Mouse (Mus musculus) urinary bladder, postnatal 4 days (tissue): Measurements from ENCODE around the gene Tmeff2.

Source experiments
- DNase-seq, 2 experiments: peaks; one replicate each; pipeline ENCODE4 v3.0.0; 2021 to 2022; ENCODE audit warnings: low spot score in 2 of 2

Gene Tmeff2

DNA sequence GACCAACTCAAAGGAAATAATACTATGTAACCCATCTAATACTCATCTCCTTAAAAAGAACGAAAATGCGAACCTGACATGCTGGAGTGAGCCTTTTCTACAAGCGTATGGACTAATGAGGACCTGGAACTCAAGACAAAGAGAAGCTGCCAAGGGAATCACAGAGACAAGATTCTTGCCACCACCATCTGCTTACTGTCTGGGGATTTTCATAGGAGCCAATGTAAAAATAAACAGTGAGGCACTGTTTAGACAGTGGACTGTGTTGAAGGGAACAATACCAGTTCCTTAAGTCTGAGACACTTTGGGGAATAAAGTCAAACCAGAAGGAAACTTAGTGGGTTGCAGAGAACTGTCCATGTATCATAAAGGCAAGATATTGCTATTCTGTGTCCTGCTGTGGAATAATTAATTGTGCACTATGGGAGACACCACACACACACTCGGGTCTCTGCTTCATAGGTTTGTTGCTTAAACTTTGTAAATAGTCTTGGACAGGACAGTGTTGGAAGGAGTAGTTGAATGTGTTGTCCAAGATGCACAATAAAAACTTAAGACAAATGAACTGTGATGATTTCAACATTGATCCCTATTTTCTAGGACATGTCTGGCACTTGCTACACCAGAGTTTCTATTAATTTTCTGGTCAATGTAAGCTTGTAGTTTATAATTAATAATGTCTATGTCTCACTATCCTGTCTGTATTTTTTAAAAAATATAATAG, 79.1 kb downstream of the Tmeff2 start:
- DNase-seq, result no peak

DNA sequence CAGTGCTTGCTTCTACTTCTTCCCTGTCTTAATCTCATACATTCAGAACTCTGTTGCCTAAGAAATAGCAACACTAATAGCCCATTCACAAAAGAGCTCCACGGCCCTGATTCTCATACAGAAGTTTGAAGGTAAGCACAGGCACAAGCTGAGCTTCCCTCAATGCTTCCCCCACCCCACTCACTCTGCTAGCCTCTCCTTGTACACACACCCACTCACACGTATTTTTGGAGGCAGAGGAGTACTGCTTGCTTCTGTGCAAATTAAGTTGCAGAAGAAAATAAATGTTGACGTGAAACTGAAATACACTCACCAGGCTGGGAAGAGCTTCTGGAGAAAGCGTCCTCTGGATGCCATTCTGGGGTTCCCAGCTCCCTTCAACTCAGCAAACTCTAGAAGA, 80.1 kb downstream of the Tmeff2 start:
- no peak for DNase-seq

GRCm38 (mm10) chr1:50981151-50981828, 80.8 kb downstream of the Tmeff2 start:
- no peak for DNase-seq

GRCm38 (mm10) chr1:50990661-50991060, 90.2 kb downstream of the Tmeff2 start:
- no peak for DNase-seq

DNA sequence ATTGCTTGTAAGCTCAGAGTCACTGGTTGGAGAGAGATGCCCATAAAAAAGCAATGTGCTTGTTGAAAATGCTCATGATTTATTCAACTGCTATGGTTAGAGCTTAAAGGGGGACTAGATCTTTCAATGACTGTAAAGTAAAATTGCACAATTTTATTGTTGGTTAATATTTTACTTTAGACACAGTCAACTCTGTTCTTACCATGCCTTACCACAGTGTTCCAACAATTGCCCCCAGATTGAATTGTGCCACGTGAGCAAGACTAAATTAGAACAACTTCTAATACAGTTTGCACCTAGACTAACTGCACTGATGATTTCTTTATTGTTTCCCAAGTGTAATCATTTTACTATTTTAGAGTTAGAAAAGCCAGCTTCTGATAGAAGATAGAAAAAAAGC, 94.1 kb downstream of the Tmeff2 start:
- DNase-seq, result no peak

- DNase-seq, result no peak
Measured at GRCm38 (mm10) chr1:50999793-51000192, 99.3 kb downstream of the Tmeff2 start.

DNA sequence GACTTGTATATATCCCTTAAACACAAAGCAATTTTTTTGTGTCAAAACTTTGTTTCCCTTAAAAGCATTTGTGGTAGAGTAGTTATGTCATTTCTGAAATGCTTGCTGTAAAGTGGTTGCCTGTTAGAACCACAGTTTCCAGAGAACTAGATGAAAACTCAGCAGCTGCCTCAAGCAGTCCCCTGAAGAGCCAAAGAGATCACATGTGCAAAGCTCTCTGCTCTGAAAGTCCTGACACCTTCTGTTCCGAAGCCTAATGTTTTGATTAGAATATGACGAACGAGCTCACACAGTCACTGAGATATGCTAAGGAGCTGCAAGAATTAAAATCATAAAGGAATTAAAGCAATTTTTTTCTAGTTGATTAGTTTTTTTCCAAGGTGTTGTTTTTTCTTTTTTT, 107.9 kb downstream of the Tmeff2 start:
- DNase-seq, result no peak

- DNase-seq, result no peak
Measured at GRCm38 (mm10) chr1:51040249-51040648, 139.8 kb downstream of the Tmeff2 start.

DNA sequence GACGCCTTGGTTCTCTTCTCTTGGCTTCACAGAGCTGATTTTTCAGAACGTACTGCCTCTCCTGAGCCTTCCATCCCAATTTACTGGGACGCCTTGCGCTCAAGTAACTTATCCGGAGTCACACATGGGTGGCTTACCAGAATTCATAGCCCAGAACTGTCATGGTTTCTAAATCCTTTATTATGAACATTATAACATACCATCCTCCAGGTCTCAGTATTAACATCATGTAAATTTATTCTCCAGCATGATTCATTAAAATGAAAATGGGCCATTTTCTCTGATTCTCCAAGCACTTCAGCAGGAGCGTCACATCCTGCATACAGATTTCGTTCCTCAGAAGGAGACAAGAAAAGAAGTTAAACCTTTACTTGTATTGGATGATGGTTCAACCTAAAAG, 144.4 kb downstream of the Tmeff2 start:
- DNase-seq, result no peak

DNA sequence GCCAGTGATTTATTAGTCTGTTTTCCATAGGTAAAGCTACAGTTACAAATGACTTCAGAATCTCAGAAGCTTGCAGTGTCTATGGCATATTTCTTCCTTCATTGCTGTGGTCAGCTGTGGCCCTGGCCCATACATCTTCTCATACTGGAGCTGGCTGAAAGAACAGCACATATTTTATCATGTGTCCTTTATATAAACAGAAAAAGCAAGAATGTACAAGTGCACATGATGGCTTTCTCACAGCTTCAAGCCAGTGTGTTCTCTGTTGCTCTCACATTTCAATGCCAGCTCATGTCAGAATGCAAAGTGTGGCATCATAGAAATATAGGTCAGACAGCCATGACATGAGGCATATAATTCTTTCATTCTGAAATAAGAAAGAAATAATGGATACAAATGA, 164.1 kb downstream of the Tmeff2 start:
- DNase-seq, result no peak

DNA sequence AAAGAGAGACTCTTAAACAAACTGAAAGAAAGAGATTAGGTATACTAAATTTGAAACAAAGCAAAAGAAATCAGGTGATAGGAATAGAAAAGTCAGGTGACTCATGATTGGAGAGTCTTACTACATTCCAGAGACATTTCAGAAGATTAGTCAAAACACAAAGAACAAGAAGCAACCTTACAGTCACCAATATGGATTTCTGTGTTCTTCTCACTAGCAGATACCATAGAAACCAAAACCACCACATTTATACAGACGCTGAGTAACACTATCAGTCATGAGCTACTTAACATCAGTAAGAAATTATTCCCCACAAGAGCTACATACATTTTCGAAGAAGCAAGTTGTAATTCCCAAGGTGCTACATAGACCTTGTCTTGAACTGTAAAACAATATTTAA, 165.2 kb downstream of the Tmeff2 start:
- no peak for DNase-seq

GRCm38 (mm10) chr1:51068814-51069213, 168.4 kb downstream of the Tmeff2 start:
- no peak for DNase-seq

- DNase-seq, result no peak
Measured at GRCm38 (mm10) chr1:51069288-51069687, 168.8 kb downstream of the Tmeff2 start.

- DNase-seq, result no peak
Measured at GRCm38 (mm10) chr1:51074076-51074475, 173.6 kb downstream of the Tmeff2 start.

DNA sequence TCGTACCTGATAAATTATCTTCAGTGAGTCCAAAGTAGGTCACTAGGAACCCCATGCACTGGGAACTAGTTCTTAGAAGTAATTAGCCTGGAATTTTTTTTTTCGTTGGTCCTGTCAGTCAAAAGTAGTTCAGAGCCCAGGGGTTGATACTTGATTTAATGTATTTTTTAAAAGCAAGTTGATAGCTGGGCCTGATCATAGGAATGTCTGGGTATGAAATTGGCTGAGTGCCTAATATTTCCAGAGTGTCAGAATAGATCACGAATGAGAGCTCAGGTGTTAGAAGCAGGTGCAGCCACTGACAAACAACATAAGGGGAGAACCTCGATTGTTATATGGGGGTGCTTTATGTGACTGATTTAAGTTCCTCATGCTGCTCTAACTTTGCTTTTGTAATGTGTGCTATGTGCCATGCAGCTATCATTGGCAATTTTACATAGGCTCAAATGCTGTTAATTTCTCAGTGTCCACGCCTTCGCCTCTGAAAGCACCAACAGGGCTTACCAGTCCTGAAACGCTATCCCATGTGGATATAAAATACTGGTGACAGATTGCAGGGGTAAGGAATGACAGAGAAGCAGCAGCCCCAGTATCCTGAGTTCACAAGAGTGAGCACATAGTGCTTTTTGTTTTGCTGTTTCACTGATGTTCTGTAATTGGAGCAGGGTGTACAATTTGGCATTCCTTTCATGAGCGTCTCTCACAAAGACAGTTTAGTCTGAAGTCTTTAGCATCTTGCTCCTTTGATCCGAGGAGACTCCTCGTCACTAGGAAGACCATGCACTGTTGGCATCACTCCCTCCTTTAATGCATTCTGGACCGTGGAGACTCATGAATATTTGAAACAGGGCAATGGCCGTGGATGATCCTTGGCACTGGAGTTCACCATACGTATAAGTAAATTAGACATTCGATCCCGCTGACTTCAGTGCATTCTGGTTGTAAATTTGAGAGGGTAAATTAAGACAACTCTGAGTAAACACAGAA, 175.6 kb downstream of the Tmeff2 start:
- no peak for DNase-seq

GRCm38 (mm10) chr1:51088921-51089320, 188.5 kb downstream of the Tmeff2 start:
- DNase-seq, result no peak

- no peak for DNase-seq
Measured at GRCm38 (mm10) chr1:51089803-51090202, 189.4 kb downstream of the Tmeff2 start.

GRCm38 (mm10) chr1:51090212-51090761, 189.8 kb downstream of the Tmeff2 start:
- no peak for DNase-seq

- no peak for DNase-seq
Measured at GRCm38 (mm10) chr1:51094713-51095112, 194.3 kb downstream of the Tmeff2 start.

GRCm38 (mm10) chr1:51096848-51097598, 196.6 kb downstream of the Tmeff2 start:
- DNase-seq, result no peak

DNA sequence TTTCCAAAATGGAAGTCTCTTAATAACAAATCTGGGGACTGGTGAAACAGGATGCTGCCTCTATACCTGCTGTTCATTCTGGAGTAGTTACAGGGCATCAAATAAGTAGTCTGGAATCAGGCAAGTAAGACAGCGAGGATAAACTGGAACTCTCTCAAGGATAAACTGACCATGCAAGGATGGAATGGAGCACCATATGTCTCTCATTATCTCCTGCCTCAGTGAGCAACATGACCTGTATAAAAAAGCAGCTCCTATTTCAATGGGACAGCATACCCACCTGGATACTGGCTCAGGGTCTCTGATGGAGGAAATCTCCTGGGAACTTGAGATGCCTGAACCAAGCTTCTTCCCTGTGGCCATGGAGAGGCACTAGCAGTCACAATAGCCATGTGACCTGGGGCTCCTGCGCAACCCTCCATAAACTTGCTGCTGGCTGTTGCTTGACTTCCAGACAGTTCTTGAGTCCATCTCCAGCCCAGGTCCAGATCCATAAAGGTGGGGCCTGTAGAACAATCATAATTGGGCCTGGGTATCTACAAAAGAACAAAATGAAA, 200.7 kb downstream of the Tmeff2 start:
- no peak for DNase-seq
